ENCODE assay signal across 8 mouse cellular contexts in the genomic region with DNA sequence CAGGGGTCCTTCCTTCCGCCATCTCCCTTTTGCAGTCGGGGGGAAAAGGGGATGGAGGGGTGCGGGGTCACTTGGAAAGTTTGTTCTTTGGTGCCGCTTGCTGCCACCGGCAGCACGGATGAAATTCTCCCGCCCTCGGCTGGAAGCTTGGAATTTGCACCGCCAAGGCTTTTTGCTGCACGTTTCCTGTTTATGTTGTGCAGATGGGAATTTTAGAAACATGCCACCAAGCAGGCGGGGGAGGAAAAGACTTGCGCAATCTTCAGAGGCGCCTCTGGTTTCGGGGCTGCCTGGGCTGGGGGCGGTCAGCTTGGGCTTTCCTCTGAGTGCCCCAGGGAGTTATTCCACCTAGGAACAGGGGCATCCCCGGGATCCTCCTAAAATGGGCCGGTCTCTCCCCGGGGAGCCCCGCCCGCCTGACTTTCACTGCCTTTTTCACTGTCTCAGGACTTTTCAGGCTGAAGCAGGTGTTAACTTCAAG. TPM values are rescaled to one million over a fixed set of nuclear protein-coding genes. Genes with fewer than 3 reads are reported as not detected.
DNase-seq lines count a peak whose midpoint lies in the region; ATAC-seq and TF ChIP-seq lines count a peak whose summit lies in the region.

No protein-coding gene starts in this region.

- DNase-seq in A20 (ENCODE audit: low read depth, low spot score): peak; percentile 78
- peak; percentile 54 to 58 for DNase-seq in adrenal gland, adult 18-20 months (ENCODE audit: low spot score in 2 of 2)
- DNase-seq in kidney, postnatal 10 days: peak; percentile 84
- no peak for DNase-seq in liver, embryonic 14.5 days (ENCODE audit: low read depth in 3 of 3, low spot score in 3 of 3)
- peak; percentile 88 for DNase-seq in yolk sac, embryonic 10.5 days (ENCODE audit: low spot score)

- no peak for TF ChIP-seq POLR2A in embryonic fibroblast, embryonic 13.5 days (IDR thresholded peaks at IDR 0.05; ENCODE audit: low read depth, low read length)

- no peak for TF ChIP-seq EP300 in liver, embryonic 14.5 days (IDR thresholded peaks at IDR 0.05; ENCODE audit: low read depth)

- peak overlapping the region; percentile 99 for H3K9ac ChIP-seq in heart, embryonic 16.5 days (ENCODE audit: low read length)
- peak overlapping the region; percentile 16; the same call in 1 of the 2 replicates for H3K9ac ChIP-seq in liver, embryonic 14.5 days (replicated peaks)
- peak overlapping the region; percentile 95 for H3K9ac ChIP-seq in neural tube, embryonic 14.5 days (replicated peaks; ENCODE audit: low read depth, low read length)

- peak overlapping the region; percentile 50 for H3K4me3 ChIP-seq in embryonic fibroblast, embryonic 13.5 days (ENCODE audit: insufficient read depth, low read length)
- H3K4me3 ChIP-seq in heart, embryonic 16.5 days (ENCODE audit: low read length): peak overlapping the region; percentile 96
- peak overlapping the region; percentile 58 to 64 for H3K4me3 ChIP-seq in liver, embryonic 14.5 days (ENCODE audit: insufficient read depth in 1 of 2, low read depth in 2 of 2, low read length in 2 of 2)
- H3K4me3 ChIP-seq in neural tube, embryonic 14.5 days (ENCODE audit: low read depth, low read length): peak overlapping the region; percentile 96

- 0% methylated on average over 20 of the region's 20 CpGs for WGBS in heart, embryonic 16.5 days
- WGBS in liver, embryonic 14.5 days (ENCODE audit: insufficient replicate concordance): 1% methylated on average over 19 of the region's 20 CpGs
- WGBS in neural tube, embryonic 14.5 days: 3% methylated on average over 20 of the region's 20 CpGs

- H3K9me3 ChIP-seq in heart, embryonic 16.5 days (replicated peaks; ENCODE audit: control insufficient read depth, low read length): no peaks in the 10 kb centered on the region
- H3K9me3 ChIP-seq in liver, embryonic 14.5 days (ENCODE audit: control insufficient read depth, low read length): no peaks in the 10 kb centered on the region
- no peaks in the 10 kb centered on the region for H3K9me3 ChIP-seq in neural tube, embryonic 14.5 days (ENCODE audit: control insufficient read depth, low read length)

- H3K4me2 ChIP-seq in heart, embryonic 16.5 days (ENCODE audit: low read depth, low read length): peak overlapping the region; percentile 93
- peak overlapping the region; percentile 61 for H3K4me2 ChIP-seq in liver, embryonic 14.5 days (ENCODE audit: low read depth)
- peak overlapping the region; percentile 84 for H3K4me2 ChIP-seq in neural tube, embryonic 14.5 days (ENCODE audit: low read depth, low read length)

- TF ChIP-seq CTCF in embryonic fibroblast, embryonic 13.5 days (IDR thresholded peaks at IDR 0.05; ENCODE audit: borderline replicate concordance, insufficient read depth, low read length): no peak
- TF ChIP-seq CTCF in liver, embryonic 14.5 days (IDR thresholded peaks at IDR 0.05; ENCODE audit: low read depth): no peak

- H3K4me1 ChIP-seq in embryonic fibroblast, embryonic 13.5 days (ENCODE audit: control insufficient read depth, insufficient read depth, low read length): peaks cover 2% of the 10 kb centered on the region; the same call in 1 of the 2 replicates
- H3K4me1 ChIP-seq in heart, embryonic 16.5 days (ENCODE audit: control insufficient read depth, insufficient read depth, low read length): peaks cover 41% of the 10 kb centered on the region
- H3K4me1 ChIP-seq in liver, embryonic 14.5 days (replicated peaks; ENCODE audit: control insufficient read depth in 2 of 2, insufficient read depth in 2 of 2, low read length in 1 of 2): peaks cover 0 to 12% of the 10 kb centered on the region in 2 experiments; a peak in 2 of 4 replicates
- 0 out of 2 replicates have a peak, but pooled peaks cover 3% of the 10 kb centered on the region for H3K4me1 ChIP-seq in neural tube, embryonic 14.5 days (ENCODE audit: control insufficient read depth, insufficient read depth, low read length)

- no peaks in the 10 kb centered on the region for H3K36me3 ChIP-seq in heart, embryonic 16.5 days (ENCODE audit: control insufficient read depth, insufficient read depth)
- no peaks in the 10 kb centered on the region for H3K36me3 ChIP-seq in liver, embryonic 14.5 days (replicated peaks; ENCODE audit: control insufficient read depth, insufficient read depth, low read depth)
- no peaks in the 10 kb centered on the region for H3K36me3 ChIP-seq in neural tube, embryonic 14.5 days (ENCODE audit: control insufficient read depth, insufficient read depth, low read length)

- peak overlapping the region; percentile 87 for H3K27ac ChIP-seq in embryonic fibroblast, embryonic 13.5 days (ENCODE audit: insufficient read depth, low read length)
- peak overlapping the region; percentile 100 for H3K27ac ChIP-seq in heart, embryonic 16.5 days (ENCODE audit: low read length)
- peak overlapping the region; percentile 50 for H3K27ac ChIP-seq in liver, embryonic 14.5 days
- H3K27ac ChIP-seq in neural tube, embryonic 14.5 days (ENCODE audit: low read depth, low read length): peak overlapping the region; percentile 98

- 0 out of 2 replicates have a peak, but pooled peaks have one; percentile 5 for ATAC-seq in heart, embryonic 16.5 days (replicated peaks; ENCODE audit: extremely low read depth, insufficient read depth, low FRiP score)
- ATAC-seq in liver, embryonic 14.5 days (ENCODE audit: insufficient read depth): peak; percentile 26; the same call in 1 of the 2 replicates
- ATAC-seq in neural tube, embryonic 14.5 days (ENCODE audit: low read depth): peak; percentile 23

- no peaks in the 10 kb centered on the region for H3K27me3 ChIP-seq in heart, embryonic 16.5 days (ENCODE audit: control insufficient read depth, insufficient read depth, low read length)
- H3K27me3 ChIP-seq in liver, embryonic 14.5 days (ENCODE audit: control insufficient read depth, insufficient read depth, low read length): peaks cover 55% of the 10 kb centered on the region
- no peaks in the 10 kb centered on the region for H3K27me3 ChIP-seq in neural tube, embryonic 14.5 days (ENCODE audit: control insufficient read depth, insufficient read depth, low read length)

RNA-seq across cellular contexts. Expression of a gene that starts 0.5 kb away (rescaled TPM):
- total RNA-seq in adrenal gland, adult 18-20 months (2021): 10 to 100 TPM; 32.7 to 36.6 TPM
- 55.5 and 66.2 TPM in 2 replicates for polyA plus RNA-seq in embryonic fibroblast, embryonic 13.5 days (2011; ENCODE audit: insufficient read length, low read depth, missing spikeins)
- polyA plus RNA-seq in heart, embryonic 16.5 days (2015; fragmentation: Nextera tagmentation; extraction: Ambion mirVana): 30.8 and 35.0 TPM in 2 replicates
- polyA plus RNA-seq in liver, embryonic 14.5 days (2012; rRNA removed): 2.6 and 2.9 TPM in 2 replicates
- 3.3 TPM in 2 replicates for polyA plus RNA-seq in liver, embryonic 14.5 days (2014; fragmentation: Nextera tagmentation; extraction: Ambion mirVana)
- 66.5 and 83.1 TPM in 2 replicates for polyA plus RNA-seq in neural tube, embryonic 14.5 days (2014; fragmentation: Nextera tagmentation; extraction: Ambion mirVana)

RNA-seq across cellular contexts. Expression of a gene that starts 12.3 kb away (rescaled TPM):
- total RNA-seq in adrenal gland, adult 18-20 months (2021): 10 to 100 TPM; 19.2 to 26.4 TPM
- polyA plus RNA-seq in embryonic fibroblast, embryonic 13.5 days (2011; ENCODE audit: insufficient read length, low read depth, missing spikeins): 23.5 and 38.5 TPM in 2 replicates
- 22.6 and 25.8 TPM in 2 replicates for polyA plus RNA-seq in heart, embryonic 16.5 days (2015; fragmentation: Nextera tagmentation; extraction: Ambion mirVana)
- 1.5 TPM in 2 replicates for polyA plus RNA-seq in liver, embryonic 14.5 days (2012; rRNA removed)
- polyA plus RNA-seq in liver, embryonic 14.5 days (2014; fragmentation: Nextera tagmentation; extraction: Ambion mirVana): 1.2 and 1.4 TPM in 2 replicates
- polyA plus RNA-seq in neural tube, embryonic 14.5 days (2014; fragmentation: Nextera tagmentation; extraction: Ambion mirVana): 2.0 and 2.1 TPM in 2 replicates

Comparison
In these comparisons a context has a peak if more than half of its experiments do, and no peak if none do; other contexts are left out.
1. DNase-seq: peak in A20 (single experiment), adrenal gland, adult 18-20 months (2 of 2), kidney, postnatal 10 days (single experiment) and yolk sac, embryonic 10.5 days (single experiment); none in liver, embryonic 14.5 days (0 of 3).
2. H3K27ac ChIP-seq: peak in every context shown above with its lines; median percentile 100 in heart, embryonic 16.5 days; 98 in neural tube, embryonic 14.5 days; 87 in embryonic fibroblast, embryonic 13.5 days; 50 in liver, embryonic 14.5 days.
3. H3K9ac ChIP-seq: peak in every context shown above with its lines; median percentile 99 in heart, embryonic 16.5 days; 95 in neural tube, embryonic 14.5 days; 16 in liver, embryonic 14.5 days.
4. Peak in every context shown above with its lines, with median percentiles within 50 percentile points of each other: H3K4me3 ChIP-seq, ATAC-seq and H3K4me2 ChIP-seq.